Mouse (Mus musculus) intestine, postnatal 0 days (tissue): ENCODE data around the gene Plin1. TPM values are rescaled to one million over a fixed set of nuclear protein-coding genes. Genes with fewer than 3 reads are reported as not detected.

Experiments used
- ATAC-seq: fragments of 200-750 bp; cut with Nextera tagmentation; 2 replicates; pipeline ENCODE4 v1.8.0; 2017; ENCODE audit warnings: mild to moderate bottlenecking, moderate TSS enrichment, moderate library complexity
- H3K27ac ChIP-seq: fragments of 300-500 bp; sonication (generic); 2 replicates; pipeline ENCODE4 v1.5.1; 2014; ENCODE audit warnings: mild to moderate bottlenecking, low read depth, low read length, moderate library complexity
- H3K27me3 ChIP-seq: fragments of 300-500 bp; sonication (generic); replicated peaks from 2 replicates; pipeline ENCODE4 v1.6.1; 2014; ENCODE audit warnings: low read length, mixed read lengths; ENCODE audit not compliant: control insufficient read depth, insufficient read depth
- H3K36me3 ChIP-seq: fragments of 300-500 bp; sonication (generic); 2 replicates; pipeline ENCODE4 v1.6.1; 2014; ENCODE audit warnings: mild to moderate bottlenecking, moderate library complexity; ENCODE audit not compliant: control insufficient read depth, insufficient read depth
- H3K4me1 ChIP-seq: fragments of 300-500 bp; sonication (generic); replicated peaks from 2 replicates; pipeline ENCODE4 v1.6.1; 2014; ENCODE audit warnings: antibody characterized with exemption, low read length, mixed read lengths; ENCODE audit not compliant: control insufficient read depth, insufficient read depth
- H3K4me2 ChIP-seq: fragments of 300-500 bp; sonication (generic); replicated peaks from 2 replicates; pipeline ENCODE4 v1.6.1; 2014; ENCODE audit warnings: low read depth, mild to moderate bottlenecking, moderate library complexity
- H3K4me3 ChIP-seq: fragments of 300-500 bp; sonication (generic); 2 replicates; pipeline ENCODE4 v1.5.1; 2014; ENCODE audit warnings: low read depth, low read length
- H3K9ac ChIP-seq: fragments of 300-500 bp; sonication (generic); 2 replicates; pipeline ENCODE4 v1.6.1; 2014; ENCODE audit warnings: mild to moderate bottlenecking, low read depth, low read length
- H3K9me3 ChIP-seq: fragments of 300-500 bp; sonication (generic); 2 replicates; pipeline ENCODE4 v1.6.1; 2016; ENCODE audit warnings: mixed run types; ENCODE audit not compliant: control insufficient read depth
- CTCF ChIP-seq: sonication (generic); IDR thresholded peaks from 2 replicates; pipeline ENCODE4 v1.5.1; 2016; ENCODE audit warnings: low read depth, mild to moderate bottlenecking, control low read depth, antibody characterized with exemption, moderate library complexity
- WGBS: fragments of 180-500 bp; shearing (Covaris S2); extraction: QIAGEN DNeasy Blood & Tissue Kit; methylation state at CpG from one replicate; pipeline ENCODE4 v1.1.7; 2014; 5-methylcytosine and 5-hydroxymethylcytosine counted together
- polyA plus RNA-seq: library from polyadenylated mRNA; unstranded; fragments of >200 nt; fragmentation: Nextera tagmentation; extraction: Ambion mirVana; gene quantifications from 2 replicates; pipeline ENCODE4 v1.2.1, GENCODE M21; 2015

Gene Plin1
- polyA plus RNA-seq, 1 experiment from 2014 or later: not detected

GRCm38 (mm10) chr7:79670900-79671604, 61.7 kb downstream of the Plin1 start:
- ATAC-seq: no peak
- 83% methylated on average over 4 of the region's 4 CpGs for WGBS
- Histone ChIP-seq H3K36me3 (peaks cover 42% of the 10 kb centered on the region), H3K9me3 (no peaks in the 10 kb centered on the region), H3K27me3 (no peaks in the 10 kb centered on the region), H3K4me3 (no peak overlapping the region), H3K27ac (no peak overlapping the region), H3K4me1 (no peaks in the 10 kb centered on the region), H3K4me2 (no peak overlapping the region), H3K9ac (no peak overlapping the region)
- no peak for TF ChIP-seq CTCF

Other genes with a start within 250 kb of the Plin1 start
- gene Rhcg, start 115.2 kb downstream of the Plin1 start, polyA plus RNA-seq: not detected in 2 replicates
- gene Ticrr, start 72.7 kb downstream of the Plin1 start, polyA plus RNA-seq: 1.5 and 1.7 TPM in 2 replicates
- gene Kif7, start 17.2 kb downstream of the Plin1 start, polyA plus RNA-seq: 0.69 and 0.82 TPM in 2 replicates
- gene Pex11a, start 10.2 kb upstream of the Plin1 start, polyA plus RNA-seq: 22.6 and 23.3 TPM in 2 replicates
- 0.05 TPM in 1 of 2 replicates, not detected in the other for gene Wdr93, start 10.3 kb upstream of the Plin1 start, polyA plus RNA-seq
- 0.21 and 0.27 TPM in 2 replicates for gene Mesp1, start 60.9 kb upstream of the Plin1 start, polyA plus RNA-seq
- 1.7 and 1.9 TPM in 2 replicates for gene Mesp2, start 77.8 kb upstream of the Plin1 start, polyA plus RNA-seq
- gene Anpep, start 128.2 kb upstream of the Plin1 start, polyA plus RNA-seq: 476 and 488 TPM in 2 replicates
- gene Ap3s2, start 187.7 kb upstream of the Plin1 start, polyA plus RNA-seq: 21.2 and 21.3 TPM in 2 replicates
- gene Arpin, start 202.5 kb upstream of the Plin1 start, polyA plus RNA-seq: 36.1 and 37.5 TPM in 2 replicates